Mouse (Mus musculus) stomach, postnatal 0 days (tissue): ENCODE measurements around the gene Klri1.

Experiments used
- CTCF ChIP-seq: IDR thresholded peaks from 2 replicates; pipeline ENCODE4 v1.5.1; 2016; ENCODE audit warnings: antibody characterized with exemption, low read depth, mild to moderate bottlenecking, moderate library complexity
- EP300 ChIP-seq: optimal IDR thresholded peaks from 2 replicates; pipeline ENCODE3; 2016; ENCODE audit warnings: antibody characterized with exemption

DNA sequence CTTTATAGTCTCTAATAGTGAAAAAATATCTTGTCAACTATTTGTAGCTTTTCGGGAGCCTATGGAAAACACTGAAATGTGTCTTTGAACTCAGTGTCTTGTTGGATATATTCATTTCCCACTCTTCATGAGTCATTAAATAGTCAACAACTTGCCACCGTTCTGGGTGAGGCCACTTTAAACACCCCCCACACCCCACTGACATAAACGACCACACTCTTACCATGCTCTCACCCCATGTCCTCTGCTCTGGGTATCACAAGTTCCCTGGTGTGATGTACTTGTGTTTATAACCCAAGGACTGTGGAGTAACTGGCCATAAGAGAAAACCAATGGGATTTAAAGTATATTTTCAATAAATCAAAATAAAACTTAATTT, 30.7 kb upstream of the Klri1 start:
- TF ChIP-seq CTCF (no peak), EP300 (no peak)
